Mouse (Mus musculus): ENCODE measurements around the gene Plxnc1.

- TF ChIP-seq CTCF (IDR thresholded peaks at IDR 0.05; ENCODE audit: low read depth) (no peak), EP300 (IDR thresholded peaks at IDR 0.05; ENCODE audit: low read depth) (no peak)
These were observed 139.8 kb downstream of the Plxnc1 start for GRCm38 (mm10) chr10:94804909-94805220.

Data from heart, postnatal 0 days (tissue).